ENCODE assay signal across 16 mouse cellular contexts in the genomic region with DNA sequence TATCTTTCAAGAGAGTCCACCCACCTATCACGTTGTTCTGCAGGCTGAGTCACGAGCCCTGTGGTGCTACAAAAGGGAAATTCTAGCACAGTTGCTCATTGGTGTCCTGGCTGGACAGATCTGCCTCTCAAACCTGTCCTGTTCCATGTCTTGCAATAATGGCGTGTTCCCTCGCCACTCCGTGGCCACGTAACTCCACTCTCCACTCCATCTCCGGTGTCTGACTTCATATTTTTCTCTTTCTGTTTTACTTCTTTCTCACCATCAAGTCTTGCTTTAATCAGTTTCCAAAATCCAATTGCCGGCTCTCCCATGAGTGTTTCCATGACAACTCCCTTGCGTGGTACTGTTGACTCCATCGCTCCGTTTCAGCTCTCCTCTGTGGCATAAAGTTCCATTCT.
A peak's percentile ranks its signal among the peaks of the same experiment; 100 is the strongest.
DNase-seq lines count a peak whose midpoint lies in the region; ATAC-seq and TF ChIP-seq lines count a peak whose summit lies in the region.
"Had no signal": no experiment of that assay in that cellular context is flagged by ENCODE, and none has a peak within 500 bp of the region (broad histone marks: within the 10 kb centered on the region; RNA-seq: fewer than 3 reads in every experiment).

No protein-coding gene starts in this region.

- no peak for DNase-seq in embryonic facial prominence, embryonic 10.5 days (ENCODE audit: low spot score)
- DNase-seq in fibroblast of lung, adult 2 months (ENCODE audit: low read depth) = peak; percentile 70
- DNase-seq in layer of hippocampus, postnatal 36 days = peak; percentile 56 to 60
- no peak for DNase-seq in limb, embryonic 14.5 days (ENCODE audit: low spot score)
- DNase-seq in cerebellum, adult 9-11 months = no peak
- DNase-seq in thymus, postnatal 25 days = no peak
- DNase-seq in kidney, adult 2 months = no peak
- DNase-seq: adrenal gland, postnatal 36 days; cerebellum, adult 11 months; embryo, embryonic 11 days; thymus, adult 2 months had no signal

- 80% methylated on average over 11 of the region's 11 CpGs for whole genome bisulfite sequencing in embryonic facial prominence, embryonic 12.5 days
- whole genome bisulfite sequencing in embryonic facial prominence, embryonic 10.5 days = 91% methylated on average over 11 of the region's 11 CpGs
- 65% methylated on average over 11 of the region's 11 CpGs for WGBS in limb, embryonic 14.5 days
- WGBS in kidney, adult 2 months = 95% methylated on average over 11 of the region's 11 CpGs

- no peak for ATAC-seq in embryonic facial prominence, embryonic 12.5 days (ENCODE audit: insufficient number of reproducible peaks, insufficient read depth, low FRiP score, low TSS enrichment)
- no peak for ATAC-seq in limb, embryonic 14.5 days (ENCODE audit: low FRiP score, low read depth)
- ATAC-seq: forebrain, embryonic 13.5 days had no signal

- peaks cover 12% of the 10 kb centered on the region for H3K4me1 ChIP-seq in embryonic facial prominence, embryonic 12.5 days
- H3K4me1 ChIP-seq in embryonic facial prominence, embryonic 10.5 days = peaks cover 20% of the 10 kb centered on the region
- peaks cover 50% of the 10 kb centered on the region for H3K4me1 ChIP-seq in limb, embryonic 14.5 days (ENCODE audit: control insufficient read depth, insufficient read depth, low read length)
- H3K4me1 ChIP-seq in kidney, adult 2 months (ENCODE audit: control insufficient read depth, insufficient read depth, low read length) = no peaks in the 10 kb centered on the region

- H3K27ac ChIP-seq in embryonic facial prominence, embryonic 12.5 days = peak overlapping the region; percentile 86; the same call in 1 of the 2 replicates
- H3K27ac ChIP-seq in embryonic facial prominence, embryonic 10.5 days (replicated peaks) = no peak overlapping the region
- peak overlapping the region; percentile 87 for H3K27ac ChIP-seq in limb, embryonic 14.5 days (replicated peaks; ENCODE audit: low read depth, low read length)
- H3K27ac ChIP-seq in kidney, adult 2 months (ENCODE audit: insufficient read depth, low read depth, low read length) = no peak overlapping the region
- H3K27ac ChIP-seq: forebrain, embryonic 13.5 days; kidney, embryonic 15.5 days; lung, embryonic 15.5 days; midbrain, embryonic 10.5 days had no signal

- no peak overlapping the region for H3K4me3 ChIP-seq in embryonic facial prominence, embryonic 12.5 days
- no peak overlapping the region for H3K4me3 ChIP-seq in embryonic facial prominence, embryonic 10.5 days
- no peak overlapping the region for H3K4me3 ChIP-seq in limb, embryonic 14.5 days (replicated peaks; ENCODE audit: low read length)
- H3K4me3 ChIP-seq in kidney, adult 2 months (ENCODE audit: insufficient read depth, low read depth, low read length) = no peak overlapping the region
- H3K4me3 ChIP-seq: forebrain, embryonic 13.5 days; kidney, embryonic 15.5 days; lung, embryonic 15.5 days; midbrain, embryonic 10.5 days had no signal

- no peak overlapping the region for H3K9ac ChIP-seq in embryonic facial prominence, embryonic 12.5 days
- H3K9ac ChIP-seq in limb, embryonic 14.5 days (ENCODE audit: low read depth, low read length, severe bottlenecking) = no peak overlapping the region
- H3K9ac ChIP-seq: forebrain, embryonic 13.5 days; kidney, embryonic 15.5 days; lung, embryonic 15.5 days had no signal

- no peak for TF ChIP-seq CTCF in kidney, adult 2 months (conservative IDR thresholded peaks at IDR 0.05; ENCODE audit: insufficient read depth, insufficient read length, low read depth, low read length)

- H3K9me3 ChIP-seq in embryonic facial prominence, embryonic 12.5 days = no peaks in the 10 kb centered on the region
- no peaks in the 10 kb centered on the region for H3K9me3 ChIP-seq in embryonic facial prominence, embryonic 10.5 days
- no peaks in the 10 kb centered on the region for H3K9me3 ChIP-seq in limb, embryonic 14.5 days (ENCODE audit: control insufficient read depth, low read length)
- H3K9me3 ChIP-seq: forebrain, embryonic 13.5 days; kidney, embryonic 15.5 days; lung, embryonic 15.5 days; midbrain, embryonic 10.5 days had no signal

- no peaks in the 10 kb centered on the region for H3K36me3 ChIP-seq in embryonic facial prominence, embryonic 12.5 days
- no peaks in the 10 kb centered on the region for H3K36me3 ChIP-seq in embryonic facial prominence, embryonic 10.5 days (replicated peaks)
- no peaks in the 10 kb centered on the region for H3K36me3 ChIP-seq in limb, embryonic 14.5 days (ENCODE audit: control insufficient read depth, insufficient read depth, low read length)
- H3K36me3 ChIP-seq in kidney, adult 2 months (ENCODE audit: control insufficient read depth, insufficient read depth, low read length) = no peaks in the 10 kb centered on the region
- H3K36me3 ChIP-seq: kidney, embryonic 15.5 days; lung, embryonic 15.5 days; midbrain, embryonic 10.5 days had no signal

- H3K27me3 ChIP-seq in embryonic facial prominence, embryonic 12.5 days = no peaks in the 10 kb centered on the region
- peaks cover 5% of the 10 kb centered on the region for H3K27me3 ChIP-seq in embryonic facial prominence, embryonic 10.5 days (replicated peaks; ENCODE audit: low read depth, poor library complexity, severe bottlenecking)
- H3K27me3 ChIP-seq in limb, embryonic 14.5 days (ENCODE audit: control insufficient read depth, insufficient read depth, low read length) = no peaks in the 10 kb centered on the region
- no peaks in the 10 kb centered on the region for H3K27me3 ChIP-seq in kidney, adult 2 months (replicated peaks; ENCODE audit: control insufficient read depth, insufficient read depth, low read length)
- H3K27me3 ChIP-seq: forebrain, embryonic 13.5 days; lung, embryonic 15.5 days had no signal

- no peak overlapping the region for H3K4me2 ChIP-seq in embryonic facial prominence, embryonic 12.5 days (replicated peaks)
- H3K4me2 ChIP-seq in limb, embryonic 14.5 days (replicated peaks; ENCODE audit: low read depth, low read length, severe bottlenecking) = peak overlapping the region; percentile 33; the same call in 1 of the 2 replicates
- H3K4me2 ChIP-seq: forebrain, embryonic 13.5 days; kidney, embryonic 15.5 days; lung, embryonic 15.5 days had no signal

- no peak for TF ChIP-seq POLR2A in limb, embryonic 14.5 days (IDR thresholded peaks at IDR 0.05; ENCODE audit: borderline replicate concordance, extremely low read depth, insufficient read depth, insufficient read length)
- TF ChIP-seq POLR2A in kidney, adult 2 months (IDR thresholded peaks at IDR 0.05; ENCODE audit: low read depth, low read length) = no peak

Comparison
In these comparisons a context has a peak if more than half of its experiments do, and no peak if none do; other contexts are left out.
1. H3K27ac ChIP-seq: peak in embryonic facial prominence, embryonic 12.5 days (single experiment) and limb, embryonic 14.5 days (single experiment); none in embryonic facial prominence, embryonic 10.5 days (single experiment) and kidney, adult 2 months (single experiment).
2. DNase-seq: peak in fibroblast of lung, adult 2 months (single experiment) and layer of hippocampus, postnatal 36 days (2 of 2); none in embryonic facial prominence, embryonic 10.5 days (single experiment), limb, embryonic 14.5 days (single experiment), cerebellum, adult 9-11 months (single experiment), thymus, postnatal 25 days (single experiment) and kidney, adult 2 months (single experiment).